Mouse (Mus musculus): ENCODE measurements around the gene Lmtk2. TPM values are rescaled to one million over a fixed set of nuclear protein-coding genes. Genes with fewer than 3 reads are reported as not detected.

Gene Lmtk2
- polyA plus RNA-seq, 1 experiment from 2014 or later, result 8.8 TPM

DNA sequence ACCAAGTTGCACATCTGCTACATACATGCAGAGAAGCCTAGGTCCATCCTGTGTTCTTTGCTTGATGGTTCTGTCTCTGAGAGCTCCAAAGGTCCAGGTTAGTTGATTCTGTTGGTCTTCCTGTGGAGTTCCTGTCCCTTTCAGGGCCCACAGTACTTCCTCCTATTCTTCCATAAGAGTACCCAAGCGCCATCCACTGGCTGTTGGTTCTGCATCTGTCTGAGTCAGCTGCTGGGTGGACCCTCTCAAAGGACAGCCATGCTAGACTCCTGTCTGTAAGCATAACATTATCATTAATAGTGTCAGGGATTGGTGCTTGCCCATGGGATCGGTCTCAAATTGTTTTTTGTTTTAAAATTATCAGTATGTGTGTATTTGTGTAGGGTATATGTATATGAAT, 13.8 kb downstream of the Lmtk2 start:
- Histone ChIP-seq H3K4me2 (replicated peaks) (no peak overlapping the region), H3K4me3 (no peak overlapping the region), H3K9me3 (no peaks in the 10 kb centered on the region), H3K36me3 (no peaks in the 10 kb centered on the region), H3K27me3 (no peaks in the 10 kb centered on the region), H3K4me1 (peaks cover 8% of the 10 kb centered on the region), H3K9ac (replicated peaks) (no peak overlapping the region), H3K27ac (replicated peaks) (no peak overlapping the region)
- 89% methylated on average over 2 of the region's 2 CpGs for WGBS
- no peak for ATAC-seq (ENCODE audit: low FRiP score, low read depth)

GRCm38 (mm10) chr5:144114970-144115627, 14.9 kb downstream of the Lmtk2 start:
- no peak for ATAC-seq (ENCODE audit: low FRiP score, low read depth)
- 91% methylated on average over 5 of the region's 5 CpGs for WGBS
- no peak overlapping the region for H3K9ac ChIP-seq (replicated peaks)

GRCm38 (mm10) chr5:144115628-144115977, 15.4 kb downstream of the Lmtk2 start:
- H3K4me3 ChIP-seq, result no peak overlapping the region
- H3K4me2 ChIP-seq (replicated peaks), result no peak overlapping the region
- H3K9ac ChIP-seq (replicated peaks), result no peak overlapping the region
- peaks cover 8% of the 10 kb centered on the region for H3K4me1 ChIP-seq
- 72% methylated on average over 2 of the region's 2 CpGs for WGBS
- no peak overlapping the region for H3K27ac ChIP-seq (replicated peaks)
- no peak for ATAC-seq (ENCODE audit: low FRiP score, low read depth)
- no peaks in the 10 kb centered on the region for H3K36me3 ChIP-seq
- H3K27me3 ChIP-seq, result no peaks in the 10 kb centered on the region
- no peaks in the 10 kb centered on the region for H3K9me3 ChIP-seq

More at GRCm38 (mm10) chr5:144114970-144115627, 14.9 kb downstream of the Lmtk2 start:
- Histone ChIP-seq H3K9me3 (no peaks in the 10 kb centered on the region), H3K4me1 (peaks cover 8% of the 10 kb centered on the region), H3K27me3 (no peaks in the 10 kb centered on the region), H3K36me3 (no peaks in the 10 kb centered on the region), H3K27ac (replicated peaks) (no peak overlapping the region), H3K4me2 (replicated peaks) (no peak overlapping the region), H3K4me3 (no peak overlapping the region)

DNA sequence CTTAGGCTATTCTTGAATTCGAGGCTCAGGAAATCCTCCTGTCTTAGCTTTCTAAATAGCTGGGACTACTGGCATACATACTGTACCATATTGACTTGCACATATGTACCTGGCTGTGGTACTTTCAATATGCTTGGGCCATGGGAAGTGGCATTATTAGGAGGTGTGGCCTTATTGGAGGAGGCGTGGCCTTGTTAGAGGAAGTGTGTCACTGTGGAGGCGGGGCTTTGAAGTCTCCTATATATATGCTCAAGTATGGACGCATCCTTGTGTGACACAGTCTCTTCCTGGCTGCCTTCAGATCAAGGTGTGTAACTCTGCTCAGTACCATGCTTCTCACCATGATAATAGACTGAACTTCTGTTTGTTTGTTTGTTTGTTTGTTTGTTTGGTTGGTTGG, 18.0 kb downstream of the Lmtk2 start:
- no peak for ATAC-seq (ENCODE audit: low FRiP score, low read depth)

DNA sequence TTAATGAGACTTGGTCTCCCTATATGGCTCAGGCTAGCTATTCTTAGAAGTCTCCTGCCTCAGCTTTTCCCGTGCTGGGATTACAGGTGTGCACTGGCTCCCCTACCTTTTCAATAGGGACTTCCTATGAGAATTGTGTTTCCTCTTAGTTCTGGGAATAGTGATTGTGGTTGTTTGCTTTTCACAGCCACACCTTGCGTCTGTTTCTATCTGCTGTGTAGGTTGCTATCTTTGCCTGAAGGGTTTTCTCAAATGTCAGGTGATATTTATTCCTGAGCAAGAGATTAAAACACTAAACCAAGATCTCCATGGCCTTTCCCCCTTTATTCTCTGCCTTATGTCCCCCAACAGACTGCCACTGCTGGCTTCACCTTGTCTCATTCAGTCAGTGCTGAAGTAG, 19.1 kb downstream of the Lmtk2 start:
- no peak overlapping the region for H3K27ac ChIP-seq (replicated peaks)
- H3K9ac ChIP-seq (replicated peaks), result no peak overlapping the region
- H3K4me3 ChIP-seq, result no peak overlapping the region
- H3K36me3 ChIP-seq, result no peaks in the 10 kb centered on the region
- no peaks in the 10 kb centered on the region for H3K9me3 ChIP-seq
- H3K4me1 ChIP-seq, result no peaks in the 10 kb centered on the region; the same call in 1 of the 2 replicates
- H3K27me3 ChIP-seq, result no peaks in the 10 kb centered on the region
- 90% methylated on average over 2 of the region's 2 CpGs for WGBS
- no peak overlapping the region for H3K4me2 ChIP-seq (replicated peaks)
- no peak for ATAC-seq (ENCODE audit: low FRiP score, low read depth)

More for the DNA sequence above, 18.0 kb downstream of the Lmtk2 start:
- no peaks in the 10 kb centered on the region for H3K36me3 ChIP-seq
- H3K4me1 ChIP-seq, result no peaks in the 10 kb centered on the region; the same call in 1 of the 2 replicates
- 94% methylated on average over 4 of the region's 4 CpGs for WGBS
- no peak overlapping the region for H3K27ac ChIP-seq (replicated peaks)
- H3K9me3 ChIP-seq, result no peaks in the 10 kb centered on the region
- no peak overlapping the region for H3K4me3 ChIP-seq
- H3K27me3 ChIP-seq, result no peaks in the 10 kb centered on the region
- no peak overlapping the region for H3K4me2 ChIP-seq (replicated peaks)
- no peak overlapping the region for H3K9ac ChIP-seq (replicated peaks)

- ATAC-seq (ENCODE audit: low FRiP score, low read depth), result no peak
- H3K9me3 ChIP-seq, result no peaks in the 10 kb centered on the region
- H3K4me1 ChIP-seq, result peaks cover 11% of the 10 kb centered on the region
- H3K4me2 ChIP-seq (replicated peaks), result no peak overlapping the region
- H3K27ac ChIP-seq (replicated peaks), result no peak overlapping the region
- no peak overlapping the region for H3K9ac ChIP-seq (replicated peaks)
- no peaks in the 10 kb centered on the region for H3K27me3 ChIP-seq
- 0 out of 2 replicates have a peak, but pooled peaks cover 2% of the 10 kb centered on the region for H3K36me3 ChIP-seq
- H3K4me3 ChIP-seq, result no peak overlapping the region
These were observed 21.3 kb downstream of the Lmtk2 start for GRCm38 (mm10) chr5:144121489-144121888.

DNA sequence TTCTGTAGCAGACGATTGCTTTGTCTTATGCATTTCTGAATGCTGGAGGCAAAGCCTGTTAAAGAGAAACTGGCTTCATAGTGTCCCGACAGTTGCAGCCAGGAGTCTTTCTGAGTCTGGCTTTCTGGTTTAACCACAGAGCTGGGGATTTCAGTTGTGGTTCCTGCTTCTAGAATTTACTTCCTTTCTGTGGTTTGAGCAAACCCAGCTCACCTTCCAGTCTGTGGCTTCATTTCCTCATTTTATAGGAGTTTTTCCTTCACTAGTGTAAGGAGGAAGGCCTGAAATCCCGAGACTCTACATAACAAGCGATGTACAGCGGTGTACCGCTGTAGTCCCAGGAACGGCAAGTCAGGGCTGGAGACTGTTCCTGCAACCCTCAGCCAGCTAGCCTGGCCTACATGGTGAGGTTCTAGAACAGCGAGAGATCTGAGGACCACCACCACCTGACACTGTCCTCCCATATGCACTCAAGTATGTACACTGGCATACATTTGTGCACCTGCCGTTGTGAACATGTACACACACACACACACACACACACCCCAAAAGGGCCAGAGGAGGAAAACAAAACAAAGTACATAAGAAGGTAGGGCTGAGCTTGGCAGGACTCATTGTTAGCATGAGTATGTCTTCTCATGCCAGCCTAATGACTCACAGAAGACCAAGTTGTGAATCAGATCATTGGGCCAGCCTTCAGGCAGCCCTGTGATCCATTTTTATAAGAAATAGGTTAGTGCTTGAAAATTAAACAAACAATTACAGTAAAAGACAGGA, 25.9 kb downstream of the Lmtk2 start:
- Histone ChIP-seq H3K9ac (replicated peaks) (no peak overlapping the region), H3K9me3 (no peaks in the 10 kb centered on the region), H3K27me3 (no peaks in the 10 kb centered on the region), H3K4me3 (no peak overlapping the region), H3K4me2 (replicated peaks) (no peak overlapping the region), H3K4me1 (peaks cover 11% of the 10 kb centered on the region), H3K36me3 (peaks cover 12% of the 10 kb centered on the region), H3K27ac (replicated peaks) (peak overlapping the region; percentile 54)
- no peak for ATAC-seq (ENCODE audit: low FRiP score, low read depth)
- WGBS, result 87% methylated on average over 9 of the region's 9 CpGs

DNA sequence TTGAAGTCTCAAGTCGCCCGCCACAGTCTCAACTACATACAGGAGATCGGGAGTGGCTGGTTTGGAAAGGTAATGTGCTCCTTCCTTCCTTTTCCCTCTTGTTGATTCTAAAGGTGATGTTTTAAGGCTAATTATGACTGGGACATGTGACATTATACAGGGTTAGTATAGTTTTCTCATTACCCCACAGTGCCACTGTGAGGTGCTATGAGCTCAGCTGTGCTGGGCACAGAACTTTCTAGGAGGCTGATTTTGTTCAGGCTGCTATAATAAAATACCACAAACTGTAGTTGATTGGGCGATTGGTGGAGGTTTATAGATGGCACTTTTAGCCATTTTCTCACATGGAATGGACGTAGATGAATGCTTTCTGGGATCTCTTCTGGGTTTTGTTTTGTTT, 43.3 kb downstream of the Lmtk2 start:
- no peaks in the 10 kb centered on the region for H3K9me3 ChIP-seq
- peaks cover 38% of the 10 kb centered on the region for H3K36me3 ChIP-seq
- H3K27me3 ChIP-seq, result no peaks in the 10 kb centered on the region
- WGBS, result 96% methylated on average over 5 of the region's 5 CpGs
- no peak for ATAC-seq (ENCODE audit: low FRiP score, low read depth)
- no peaks in the 10 kb centered on the region for H3K4me1 ChIP-seq
- H3K27ac ChIP-seq (replicated peaks), result no peak overlapping the region
- no peak overlapping the region for H3K9ac ChIP-seq (replicated peaks)
- no peak overlapping the region for H3K4me3 ChIP-seq
- H3K4me2 ChIP-seq (replicated peaks), result no peak overlapping the region

GRCm38 (mm10) chr5:144146898-144147297, 46.7 kb downstream of the Lmtk2 start:
- Histone ChIP-seq H3K9me3 (no peaks in the 10 kb centered on the region), H3K9ac (replicated peaks) (no peak overlapping the region), H3K36me3 (peaks cover 49% of the 10 kb centered on the region), H3K4me2 (replicated peaks) (no peak overlapping the region), H3K4me1 (no peaks in the 10 kb centered on the region), H3K27me3 (no peaks in the 10 kb centered on the region), H3K27ac (replicated peaks) (no peak overlapping the region), H3K4me3 (no peak overlapping the region)
- no peak for ATAC-seq (ENCODE audit: low FRiP score, low read depth)

DNA sequence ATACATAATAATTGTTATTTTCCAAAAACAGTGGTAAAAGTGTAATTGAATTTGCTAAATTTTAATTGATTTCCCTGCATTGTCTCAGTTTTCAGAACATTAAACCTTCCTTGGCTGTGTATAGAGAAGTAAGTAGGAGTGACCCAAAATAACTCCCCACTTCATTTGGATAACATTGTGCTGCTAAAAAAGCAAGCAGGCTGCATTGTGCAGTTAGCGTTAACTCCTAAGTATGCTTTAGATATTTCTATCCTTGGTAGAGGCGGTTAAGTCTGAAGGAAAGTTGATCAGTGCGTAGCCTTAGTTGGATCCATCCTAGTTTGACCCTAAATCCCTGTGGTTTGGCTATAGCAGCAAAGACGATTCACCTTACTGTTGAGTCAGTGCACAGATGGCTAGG, 49.3 kb downstream of the Lmtk2 start:
- Histone ChIP-seq H3K9me3 (no peaks in the 10 kb centered on the region), H3K4me3 (no peak overlapping the region), H3K4me1 (no peaks in the 10 kb centered on the region), H3K27me3 (no peaks in the 10 kb centered on the region), H3K4me2 (replicated peaks) (no peak overlapping the region), H3K27ac (replicated peaks) (no peak overlapping the region), H3K9ac (replicated peaks) (no peak overlapping the region), H3K36me3 (peaks cover 37% of the 10 kb centered on the region)
- 97% methylated on average over 4 of the region's 4 CpGs for WGBS
- no peak for ATAC-seq (ENCODE audit: low FRiP score, low read depth)

DNA sequence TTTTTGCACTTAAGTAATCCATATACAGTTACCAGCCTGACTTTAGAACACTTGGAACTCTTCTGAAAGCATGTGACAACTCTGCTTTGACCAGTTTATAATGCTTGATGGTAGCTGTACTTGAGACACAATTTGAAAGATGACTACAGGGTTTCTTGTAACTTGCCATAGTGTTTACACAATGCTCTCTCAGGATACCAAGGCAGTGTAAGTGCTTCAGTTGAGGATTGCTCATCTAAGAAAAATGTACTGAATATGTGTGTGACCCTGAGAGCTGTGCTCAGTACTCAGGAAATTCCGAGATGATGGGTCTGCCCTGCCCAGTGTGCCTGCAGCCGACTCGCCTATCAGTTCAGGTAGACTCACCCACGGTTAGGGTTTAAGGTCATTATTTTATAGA, 51.0 kb downstream of the Lmtk2 start:
- H3K4me1 ChIP-seq, result no peaks in the 10 kb centered on the region
- 93% methylated on average over 4 of the region's 4 CpGs for WGBS
- H3K27ac ChIP-seq (replicated peaks), result no peak overlapping the region
- no peak overlapping the region for H3K9ac ChIP-seq (replicated peaks)
- H3K9me3 ChIP-seq, result no peaks in the 10 kb centered on the region
- no peak overlapping the region for H3K4me2 ChIP-seq (replicated peaks)
- H3K36me3 ChIP-seq, result peaks cover 34% of the 10 kb centered on the region
- ATAC-seq (ENCODE audit: low FRiP score, low read depth), result no peak
- no peaks in the 10 kb centered on the region for H3K27me3 ChIP-seq
- no peak overlapping the region for H3K4me3 ChIP-seq

- no peaks in the 10 kb centered on the region for H3K4me1 ChIP-seq
- ATAC-seq (ENCODE audit: low FRiP score, low read depth), result no peak
- 33% methylated on average over 7 of the region's 7 CpGs for WGBS
- H3K9me3 ChIP-seq, result no peaks in the 10 kb centered on the region
- H3K36me3 ChIP-seq, result peaks cover 43% of the 10 kb centered on the region
- no peak overlapping the region for H3K9ac ChIP-seq (replicated peaks)
- no peak overlapping the region for H3K4me3 ChIP-seq
- no peaks in the 10 kb centered on the region for H3K27me3 ChIP-seq
- no peak overlapping the region for H3K27ac ChIP-seq (replicated peaks)
- no peak overlapping the region for H3K4me2 ChIP-seq (replicated peaks)
These were observed 54.3 kb downstream of the Lmtk2 start for GRCm38 (mm10) chr5:144154528-144154927.

All from midbrain, embryonic 12.5 days (tissue).